Mouse (Mus musculus) adrenal gland, postnatal 36 days (tissue): ENCODE measurements at regions not wholly inside any gene's neighbourhood (a gene's known extent, or its start where the extent isn't known, plus 50 kb on each side); places are given as distances from the start of the nearest gene placed in this dataset.

Experiments
- DNase-seq, 2 experiments: peaks; one replicate each; pipeline ENCODE4 v3.0.0; 2021; ENCODE audit warnings: mixed read lengths in 1 of 2

- no peak for DNase-seq
Measured at GRCm38 (mm10) chr16:7647275-7647926, 777.5 kb downstream of the Tmem114 start.

- DNase-seq: no peak
Measured at GRCm38 (mm10) chr16:7644363-7644762, 780.6 kb downstream of the Tmem114 start.

GRCm38 (mm10) chr16:7638955-7639755, 785.8 kb downstream of the Tmem114 start:
- no peak for DNase-seq

GRCm38 (mm10) chr16:7637993-7638392, 786.9 kb downstream of the Tmem114 start:
- DNase-seq: no peak

DNA sequence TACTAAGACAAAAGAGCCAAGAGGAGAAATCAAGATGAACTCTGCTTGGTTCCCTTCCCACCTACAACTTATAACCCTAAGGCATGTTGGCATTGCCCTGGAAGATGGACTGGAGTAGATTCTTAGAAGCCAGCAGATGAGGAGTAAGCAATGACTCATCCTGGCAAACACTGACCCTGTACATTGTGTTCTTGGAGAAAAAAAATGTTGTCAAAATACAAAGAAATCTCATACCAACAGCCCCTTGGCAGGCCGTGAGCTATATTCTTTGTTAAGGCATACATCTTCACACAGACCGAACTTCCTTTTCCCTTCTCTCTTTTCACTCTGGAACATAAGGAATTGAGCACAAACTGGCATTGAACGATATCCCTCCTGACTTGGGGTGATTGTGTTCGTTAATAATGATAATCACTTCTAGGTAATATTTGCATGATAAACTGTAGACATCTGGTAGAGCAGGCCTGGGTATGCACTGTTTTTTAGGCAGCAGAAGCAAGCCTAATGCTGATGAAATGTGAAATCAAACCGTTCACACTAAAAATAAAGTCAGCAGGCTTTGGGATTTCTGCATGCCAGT, 787.7 kb downstream of the Tmem114 start:
- no peak for DNase-seq

DNA sequence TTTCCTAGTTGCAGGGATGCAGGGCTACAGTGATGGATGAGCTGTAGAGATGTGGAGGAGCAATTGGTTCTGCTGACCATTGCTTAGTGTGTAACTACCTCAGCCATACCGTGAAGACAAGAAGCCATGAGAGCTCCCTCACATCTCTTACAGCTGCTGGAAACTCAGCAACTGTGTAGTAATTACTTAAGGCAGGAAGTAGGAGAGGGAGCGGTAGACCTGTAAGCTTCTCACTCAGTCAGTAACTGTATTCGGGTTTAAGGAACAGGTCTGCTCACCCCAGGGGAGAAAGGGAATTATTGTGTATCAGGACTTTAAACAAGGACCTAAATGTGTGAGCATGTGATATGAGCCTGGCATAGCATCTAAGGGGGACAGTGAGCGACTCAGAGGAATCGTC, 788.6 kb downstream of the Tmem114 start:
- DNase-seq: no peak

DNA sequence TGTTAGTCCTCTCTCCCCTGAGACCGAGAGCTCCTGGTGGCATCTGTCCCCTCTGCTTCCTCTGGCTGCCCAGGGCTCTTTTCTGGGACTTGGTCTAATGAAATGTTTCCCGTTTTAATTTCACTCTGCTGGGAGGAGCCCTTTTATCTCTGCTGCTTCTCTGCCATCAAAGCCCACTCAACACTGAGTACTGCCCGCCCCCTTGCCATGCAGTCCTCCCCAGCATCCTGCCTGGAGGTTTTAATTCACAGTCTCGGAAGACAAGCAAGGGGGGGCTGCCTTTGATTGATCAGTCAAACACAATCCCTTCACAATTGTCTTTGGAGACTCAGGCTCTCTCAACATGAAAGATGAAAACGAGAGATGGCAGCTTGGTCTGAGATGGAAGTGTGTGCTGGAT, 792.5 kb downstream of the Tmem114 start:
- no peak for DNase-seq

DNA sequence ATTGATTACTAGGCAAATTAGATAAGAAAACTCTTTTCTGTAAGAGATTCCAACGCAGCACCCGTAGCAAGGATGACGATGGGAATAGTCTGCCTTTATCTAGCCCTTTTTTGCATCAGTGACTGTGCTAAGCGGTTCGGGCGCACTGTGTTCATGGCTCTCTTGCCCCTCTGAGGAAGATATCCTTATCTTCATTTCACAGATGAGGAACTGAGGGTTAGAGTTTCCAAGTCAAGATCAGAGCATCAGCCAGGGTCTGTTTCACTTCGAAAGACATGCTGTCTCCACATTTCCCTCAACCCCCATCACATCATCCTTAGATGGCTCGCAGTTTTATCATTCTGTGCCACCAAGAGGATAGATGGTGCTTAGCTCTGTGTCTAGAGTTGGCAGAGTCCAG, 796.6 kb downstream of the Tmem114 start:
- no peak for DNase-seq

DNA sequence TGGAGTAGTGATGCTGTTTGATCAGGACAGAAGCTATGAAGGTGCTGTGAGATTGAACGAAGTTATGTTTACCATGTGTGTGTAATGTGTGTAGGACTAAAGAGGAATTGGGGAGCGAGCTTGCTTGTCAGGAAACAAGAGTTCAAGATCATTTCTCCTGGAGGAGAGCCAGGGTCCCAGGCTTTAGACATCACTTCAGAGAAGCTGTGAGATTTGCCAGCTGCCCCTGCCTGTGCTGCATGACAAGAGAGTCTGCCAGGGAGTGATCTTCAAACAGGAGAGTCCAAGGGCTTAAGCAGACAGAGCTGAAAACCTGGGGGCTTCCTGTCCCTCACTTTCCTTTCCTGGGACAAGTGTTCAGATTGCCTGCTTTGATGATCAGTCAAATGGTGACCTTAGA, 818.3 kb downstream of the Tmem114 start:
- DNase-seq: no peak

DNA sequence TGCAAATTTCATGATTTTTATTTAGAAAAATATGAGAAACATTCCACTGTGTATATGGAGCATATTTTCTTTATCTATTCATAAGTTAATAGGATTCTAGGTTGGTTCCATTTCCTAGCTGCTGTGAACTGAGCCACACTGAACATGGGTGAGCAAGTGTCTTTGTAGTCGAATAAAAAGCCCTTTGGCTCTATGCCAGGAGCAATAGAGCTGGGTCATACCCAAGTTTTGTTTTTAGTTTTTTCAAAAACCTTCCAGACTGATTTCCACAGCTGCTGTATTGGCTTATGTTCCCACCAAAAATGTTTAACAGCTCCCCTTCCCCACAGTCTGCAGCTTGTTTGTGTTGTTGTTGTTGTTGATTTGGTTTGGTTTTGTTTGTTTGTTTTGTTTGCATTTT, 822.5 kb downstream of the Tmem114 start:
- DNase-seq: no peak

DNA sequence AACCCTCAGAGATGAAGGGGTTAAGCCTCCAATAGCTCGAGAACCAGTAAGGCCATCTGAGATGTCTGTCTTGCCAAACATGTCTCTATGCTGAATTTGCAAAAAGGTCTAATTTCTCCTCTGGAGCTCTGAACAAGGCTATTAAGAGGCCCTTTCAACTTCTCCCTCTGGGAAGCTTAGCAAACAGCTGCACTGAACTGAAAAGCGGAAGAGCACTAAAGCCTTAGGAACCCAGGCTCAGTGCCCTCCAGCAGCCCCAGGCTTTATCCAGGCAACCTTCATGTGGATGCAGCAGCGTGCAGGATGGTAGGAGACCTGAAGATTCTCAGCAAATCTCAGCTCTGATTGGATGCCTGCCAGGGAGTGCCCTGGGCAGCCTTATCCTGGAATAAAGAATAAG, 850.1 kb downstream of the Tmem114 start:
- no peak for DNase-seq

- DNase-seq: peak; percentile 1 to 30
Measured at GRCm38 (mm10) chr16:7560841-7561240, 864.1 kb downstream of the Tmem114 start.

DNA sequence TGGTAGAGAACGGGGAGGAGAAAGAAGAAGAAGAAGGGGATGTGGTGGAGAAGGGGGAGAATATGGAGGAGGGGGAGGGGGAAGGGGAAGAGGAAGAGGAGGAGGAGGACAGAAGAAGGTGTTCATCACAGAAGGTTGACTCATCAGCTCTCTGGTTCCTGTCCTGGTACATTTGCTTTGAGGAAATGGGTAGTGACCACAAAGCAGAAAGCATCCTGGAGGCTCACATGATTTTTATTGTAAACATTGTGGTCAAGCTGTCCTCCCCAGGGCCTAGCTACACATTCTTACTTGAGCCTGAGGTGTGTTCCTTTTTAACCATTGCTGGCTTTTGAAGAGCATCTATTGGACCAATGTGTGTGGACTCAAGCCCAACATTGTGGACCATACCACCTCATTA, 865.8 kb downstream of the Tmem114 start:
- no peak for DNase-seq

GRCm38 (mm10) chr16:7558637-7559036, 866.3 kb downstream of the Tmem114 start:
- no peak for DNase-seq

DNA sequence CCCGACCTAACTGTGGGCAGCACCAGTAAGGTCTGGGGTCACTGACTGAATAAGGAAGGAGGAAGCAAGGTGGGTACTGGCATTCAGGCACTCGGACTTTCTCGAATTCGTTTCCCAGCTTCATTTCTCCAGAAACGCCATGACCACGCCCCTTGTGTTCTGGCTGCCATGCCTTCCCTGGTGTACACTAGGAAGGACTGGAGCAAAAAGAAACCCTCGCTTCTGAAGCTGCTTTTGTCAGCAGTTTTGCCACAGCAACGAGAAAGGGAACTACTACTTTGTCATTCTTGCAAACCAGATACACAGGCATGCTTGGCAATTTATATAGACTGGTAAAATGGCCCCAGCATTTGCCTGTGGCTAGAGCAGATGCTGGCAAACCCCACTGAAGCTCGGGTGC, 869.0 kb downstream of the Tmem114 start:
- DNase-seq: no peak

GRCm38 (mm10) chr16:7549568-7549967, 875.4 kb downstream of the Tmem114 start:
- DNase-seq: no peak

DNA sequence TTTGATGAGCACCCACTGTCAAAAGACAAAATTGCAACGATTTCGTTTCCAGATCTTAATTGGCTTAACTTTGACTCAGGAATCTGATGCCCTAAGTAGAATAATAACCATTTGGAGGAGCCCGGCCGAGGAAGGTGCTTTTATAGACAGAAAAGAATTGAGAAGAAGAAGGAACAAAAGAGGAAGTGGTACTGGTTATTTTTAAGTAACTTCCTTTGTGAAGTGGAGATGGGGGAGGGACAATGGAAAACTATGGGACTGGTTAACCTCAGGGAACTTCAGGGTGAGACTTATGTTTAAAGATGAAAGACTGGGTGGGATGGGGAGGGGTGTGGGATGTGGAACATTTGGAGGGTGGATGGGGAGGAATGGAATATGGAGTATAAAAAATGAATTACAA, 880.9 kb downstream of the Tmem114 start:
- DNase-seq: no peak

DNA sequence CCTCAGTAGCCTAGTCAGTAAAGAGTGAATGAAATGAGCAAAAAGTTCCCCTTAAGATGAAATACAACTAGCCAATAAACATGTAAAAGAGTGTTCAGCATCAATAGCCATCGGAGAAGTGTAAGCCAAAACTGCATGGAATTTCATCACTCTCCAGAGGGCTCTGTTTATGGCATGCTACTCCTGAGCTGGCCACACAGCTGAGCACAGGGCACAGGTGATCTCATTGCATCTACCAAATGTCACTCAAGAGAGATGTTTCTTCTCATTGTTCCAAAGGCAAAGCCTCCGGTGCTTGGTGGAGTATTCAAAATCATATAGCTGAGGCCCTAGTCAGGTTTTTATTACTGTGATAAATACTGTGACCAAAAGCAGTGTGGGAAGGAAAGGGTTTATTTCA, 895.1 kb downstream of the Tmem114 start:
- no peak for DNase-seq

- DNase-seq: no peak
Measured at GRCm38 (mm10) chr16:7528963-7529362, 896.0 kb downstream of the Tmem114 start.

DNA sequence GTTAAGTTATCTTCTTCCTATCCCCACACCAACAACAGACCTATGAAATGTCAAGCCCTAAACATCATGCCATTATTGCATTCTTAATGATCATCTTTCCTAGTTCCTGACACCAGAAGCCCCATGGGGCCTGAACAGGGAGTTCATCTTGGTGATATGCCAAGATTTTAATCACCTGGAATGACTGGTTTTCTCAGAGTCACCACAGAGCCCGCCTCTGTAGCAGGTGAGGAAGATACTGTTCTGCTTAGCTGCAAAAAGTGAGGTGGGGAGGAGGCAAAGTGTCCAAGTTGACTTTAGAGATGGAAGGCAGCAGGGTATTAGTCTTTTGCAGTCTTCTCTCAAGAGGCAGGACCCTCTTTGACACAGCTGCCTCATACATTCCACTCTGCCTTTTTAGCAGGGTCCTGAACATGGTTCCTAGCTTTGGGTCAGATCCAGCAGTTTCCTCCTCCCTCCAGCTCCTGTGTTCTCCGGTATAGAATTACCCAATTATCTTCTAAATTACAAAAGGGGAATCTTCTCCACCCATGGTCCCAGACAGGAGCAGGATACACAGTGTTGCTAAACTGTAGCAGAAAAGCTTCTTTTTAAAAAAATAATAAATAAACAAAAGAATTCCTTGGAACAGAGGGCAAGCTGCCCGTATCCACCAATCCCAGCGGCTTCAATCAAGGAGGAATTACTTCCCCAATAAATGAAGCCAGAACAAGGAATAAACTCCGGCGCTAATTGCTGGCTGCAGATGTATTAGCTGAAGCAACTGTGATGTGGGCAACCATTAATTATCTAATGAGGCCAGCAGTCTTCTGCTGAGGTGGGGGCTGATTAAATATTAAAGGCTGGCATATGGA, 896.8 kb downstream of the Tmem114 start:
- no peak for DNase-seq

DNA sequence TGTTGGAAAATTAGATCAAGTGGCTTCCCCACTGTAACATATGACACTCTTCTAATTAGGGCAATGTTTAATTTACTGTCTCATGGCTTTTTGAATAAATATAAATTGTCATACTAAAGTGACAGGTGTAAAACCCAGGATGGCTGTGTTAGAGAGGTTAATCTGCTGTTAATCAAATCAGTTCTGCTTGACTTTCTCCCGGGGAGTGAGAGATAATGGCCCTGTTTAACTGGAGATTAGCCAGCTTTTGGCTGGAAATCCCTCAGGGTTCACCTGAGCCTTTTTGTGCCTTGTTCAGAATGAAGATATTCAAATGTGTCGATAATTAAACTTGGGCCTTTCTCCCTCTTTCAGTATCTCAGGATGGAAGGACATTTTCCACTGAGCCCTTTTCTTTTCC, 906.2 kb downstream of the Tmem114 start:
- DNase-seq: no peak
